Mouse (Mus musculus) liver, adult 2 months (tissue): ENCODE measurements around the gene Alox12.

Experiments used
- CTCF ChIP-seq: fragments of 200-500 bp; IDR thresholded peaks from 2 replicates; pipeline ENCODE4 v1.5.1; 2011; ENCODE audit warnings: low read depth, low read length, control low read depth
- POLR2A ChIP-seq: fragments of 200-500 bp; IDR thresholded peaks from 2 replicates; pipeline ENCODE4 v1.6.1; 2011; ENCODE audit warnings: low read length, control low read depth; ENCODE audit not compliant: insufficient read depth; ENCODE audit errors: extremely low read depth

GRCm38 (mm10) chr11:70192157-70192556, 63.0 kb downstream of the Alox12 start:
- TF ChIP-seq POLR2A, result no peak
- no peak for TF ChIP-seq CTCF
